Mouse (Mus musculus): ENCODE measurements around the gene Cda.

The Cda gene

GRCm38 (mm10) chr4:138370996-138371516, 3.3 kb upstream of the Cda start:
- in situ Hi-C loops (cut with MboI; ENCODE audit: unreplicated experiment in 2 of 2) = no loop called here

DNA sequence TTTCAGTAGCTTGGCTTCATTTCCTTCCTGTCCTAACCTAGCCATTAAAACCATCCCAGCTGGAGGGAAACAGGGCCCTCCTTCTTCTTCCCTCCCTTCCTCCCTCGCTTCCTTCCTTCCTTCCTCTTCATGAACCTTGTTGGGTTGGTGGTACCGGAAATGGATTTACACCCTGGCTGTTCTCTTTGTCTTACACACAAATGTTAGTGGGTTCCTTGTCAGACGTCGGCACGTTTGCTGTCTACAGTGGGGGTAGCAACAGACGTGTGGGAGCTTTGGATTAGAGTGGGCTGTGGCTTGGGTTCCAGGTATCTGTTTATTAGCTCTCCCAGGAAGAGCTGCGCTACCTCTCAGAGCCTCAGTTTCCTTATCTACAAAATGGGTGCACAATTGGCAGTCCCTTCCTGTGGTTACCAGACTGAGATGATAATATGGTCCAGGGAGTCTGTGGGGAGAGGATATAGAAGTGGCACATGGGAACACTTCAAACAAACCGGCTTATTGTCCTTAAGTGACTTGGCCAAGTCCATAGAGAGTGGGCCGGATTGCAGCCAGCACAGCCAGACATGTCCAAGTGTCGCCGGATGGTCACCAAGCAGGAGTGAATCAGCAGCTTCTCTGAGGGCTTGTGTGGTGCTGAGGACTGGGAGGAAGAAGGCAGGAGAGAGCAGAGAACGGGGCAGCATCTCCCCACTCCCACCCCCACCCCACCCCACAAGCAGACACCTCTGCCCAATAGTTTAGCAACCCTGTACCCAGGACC, 887 bp upstream of the Cda start:
- in situ Hi-C loops (cut with MboI; ENCODE audit: unreplicated experiment in 2 of 2) = no loop called here

DNA sequence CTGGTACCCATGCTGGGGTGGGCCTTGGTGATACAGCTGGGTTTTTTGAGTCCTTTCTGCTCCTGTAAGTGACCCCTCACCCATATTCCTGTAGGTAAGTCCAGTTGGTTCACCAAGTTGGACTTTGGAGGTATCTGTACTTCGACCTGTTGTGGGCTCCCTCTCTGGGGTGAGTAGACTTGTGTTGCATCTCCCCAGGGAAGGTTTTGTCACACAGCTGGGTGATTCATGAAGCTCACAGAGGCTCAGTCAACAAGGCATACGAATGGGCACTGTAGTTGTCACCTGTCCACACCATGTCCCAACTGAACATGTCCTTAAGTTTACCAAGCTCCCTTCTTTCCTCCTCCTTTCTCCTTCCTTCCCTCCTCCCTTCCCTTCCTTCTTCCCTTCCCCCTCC, 1.2 kb downstream of the Cda start:
- in situ Hi-C loops (cut with MboI; ENCODE audit: unreplicated experiment in 2 of 2) = no loop called here

DNA sequence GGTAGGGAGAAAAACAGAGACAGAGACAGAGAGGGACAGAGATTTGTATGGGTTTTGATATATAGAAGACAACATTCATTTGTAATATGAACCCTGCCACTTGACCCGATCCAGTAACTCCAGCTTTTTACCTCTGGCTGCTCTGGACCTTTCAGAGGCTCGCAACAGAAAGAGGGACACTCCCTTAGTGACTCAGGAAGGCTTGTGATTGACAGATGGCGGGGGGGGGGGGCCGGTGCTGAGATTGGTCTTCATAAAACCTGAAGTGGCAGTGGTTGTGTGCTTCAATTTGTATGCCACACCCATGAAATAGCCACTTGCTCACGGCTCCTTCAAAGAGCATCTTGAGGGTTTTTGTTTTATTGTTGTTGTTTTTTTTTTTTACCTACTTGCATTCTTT, 4.3 kb downstream of the Cda start:
- in situ Hi-C loops (cut with MboI; ENCODE audit: unreplicated experiment in 2 of 2) = no loop called here

DNA sequence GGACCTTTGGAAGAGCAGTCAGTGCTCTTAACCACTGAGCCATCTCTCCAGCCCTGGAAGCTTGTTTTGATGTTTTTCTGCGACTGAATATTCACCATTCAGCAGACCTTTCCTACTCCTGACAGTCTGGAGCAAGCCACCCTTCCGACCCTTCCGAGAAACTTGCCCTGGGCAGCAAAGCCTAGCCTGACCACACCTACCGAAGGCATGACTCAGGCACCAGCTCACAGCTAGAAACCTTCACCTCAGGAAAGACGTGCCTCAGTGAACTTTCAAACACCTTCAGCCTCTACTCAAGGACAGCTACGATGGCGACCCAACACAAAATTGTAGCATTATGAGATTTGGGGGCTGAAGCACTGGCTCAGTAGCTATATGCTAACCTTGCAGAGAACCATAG, 4.9 kb downstream of the Cda start:
- in situ Hi-C loops (cut with MboI; ENCODE audit: unreplicated experiment in 2 of 2) = no loop called here

DNA sequence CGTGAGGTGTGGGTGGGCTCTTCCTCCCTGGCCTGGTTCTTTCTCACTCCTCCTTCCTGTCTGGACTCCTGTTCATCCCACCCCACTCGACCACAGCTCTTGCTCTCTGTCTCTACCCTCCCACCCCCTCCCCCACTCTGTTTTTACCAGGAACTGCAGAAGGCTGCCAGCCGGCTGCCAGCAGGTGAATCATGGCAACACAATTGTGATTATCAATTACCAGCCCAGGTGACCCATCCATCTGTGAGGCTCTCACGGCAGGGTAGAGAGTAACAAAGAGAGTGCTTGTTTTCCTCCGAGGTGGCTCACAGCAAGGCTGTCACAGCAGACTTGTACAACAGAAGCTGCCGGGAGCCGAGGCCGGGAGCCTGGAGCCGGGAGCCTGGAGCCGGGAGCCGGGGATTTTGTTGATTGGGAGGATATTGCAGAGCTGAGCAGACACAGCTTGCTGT, 6.4 kb downstream of the Cda start:
- in situ Hi-C loops (cut with MboI; ENCODE audit: unreplicated experiment in 2 of 2) = no loop called here

DNA sequence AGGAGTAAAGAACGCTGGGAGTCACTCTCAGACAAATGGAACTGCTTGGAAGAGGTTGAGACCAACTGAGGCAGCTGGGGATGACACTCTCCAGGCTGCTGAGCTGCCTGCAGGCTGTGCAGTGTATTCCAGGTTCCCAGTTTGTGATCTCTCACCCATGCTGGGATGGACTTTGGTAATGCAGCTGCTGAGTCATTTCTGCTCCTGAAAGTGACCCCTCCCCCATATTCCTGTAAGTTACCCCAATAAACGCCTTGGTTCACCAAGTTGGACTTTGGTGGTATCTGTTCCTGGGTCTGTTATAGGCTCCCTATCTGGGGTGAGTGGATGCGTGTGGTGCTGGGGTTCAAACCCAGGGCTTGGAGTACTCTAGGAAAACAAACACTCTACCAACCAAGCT, 9.6 kb downstream of the Cda start:
- in situ Hi-C loops (cut with MboI; ENCODE audit: unreplicated experiment in 2 of 2) = no loop called here

DNA sequence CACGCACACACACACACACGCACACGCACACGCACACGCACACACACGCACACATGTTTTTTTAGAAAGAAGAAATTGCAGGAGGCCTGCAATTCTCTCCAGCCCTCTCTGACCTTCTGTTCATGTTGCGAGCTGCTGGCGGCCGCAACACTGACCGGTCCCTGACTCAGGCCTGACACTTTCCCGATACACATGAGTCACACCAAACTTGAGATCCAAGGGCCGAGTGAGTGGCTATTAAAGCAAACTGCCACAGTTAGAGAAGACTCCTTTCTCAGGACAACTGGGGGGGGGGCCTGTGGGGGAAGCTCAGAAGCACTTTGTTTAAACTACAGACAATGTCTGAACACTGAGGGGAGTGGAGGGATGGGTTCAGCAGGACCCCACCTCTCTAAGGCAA, 11.2 kb downstream of the Cda start:
- in situ Hi-C loops (cut with MboI; ENCODE audit: unreplicated experiment in 2 of 2) = no loop called here

DNA sequence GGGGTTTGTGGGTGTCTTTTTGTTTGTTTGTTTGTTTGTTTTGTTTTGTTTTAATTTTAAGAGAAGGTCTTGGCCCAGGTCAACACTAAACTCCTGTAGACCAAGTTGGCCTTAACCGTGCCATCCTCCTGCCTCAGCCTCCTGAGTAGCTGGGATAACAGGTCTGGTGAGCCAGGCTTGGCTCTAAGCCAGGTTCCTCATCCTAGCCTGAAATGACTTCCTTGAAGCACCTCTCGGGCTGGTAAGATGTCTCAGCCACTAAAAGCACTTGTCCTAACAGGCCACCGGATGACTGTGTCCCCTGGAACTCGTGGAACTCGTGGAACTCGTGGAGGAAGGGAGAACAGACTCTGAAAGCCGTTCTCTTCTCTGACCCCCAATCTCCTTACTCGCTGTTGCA, 11.7 kb downstream of the Cda start:
- in situ Hi-C loops (cut with MboI; ENCODE audit: unreplicated experiment in 2 of 2) = no loop called here

DNA sequence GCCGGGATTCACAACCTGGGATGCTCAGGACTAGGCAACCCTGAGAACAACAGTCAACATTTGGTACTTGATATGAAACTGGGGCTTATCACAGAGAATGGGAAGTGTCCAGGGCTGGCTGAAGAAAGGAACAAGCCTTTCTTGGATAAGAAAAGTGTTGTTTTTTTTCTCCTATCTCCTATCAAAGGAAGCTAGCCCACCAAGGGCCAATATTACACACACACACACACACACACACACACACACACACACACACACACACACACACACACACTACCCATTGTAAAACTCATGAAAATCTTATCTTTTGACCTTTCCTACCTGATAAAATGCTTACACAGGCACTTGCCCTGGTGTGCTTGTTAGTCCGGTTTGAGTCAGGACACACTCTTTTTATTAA, 12.3 kb downstream of the Cda start:
- in situ Hi-C loops (cut with MboI; ENCODE audit: unreplicated experiment in 2 of 2) = no loop called here

- in situ Hi-C loops (cut with MboI; ENCODE audit: unreplicated experiment in 2 of 2) = no loop called here
Measured at GRCm38 (mm10) chr4:138353438-138354171, 14.2 kb downstream of the Cda start.

DNA sequence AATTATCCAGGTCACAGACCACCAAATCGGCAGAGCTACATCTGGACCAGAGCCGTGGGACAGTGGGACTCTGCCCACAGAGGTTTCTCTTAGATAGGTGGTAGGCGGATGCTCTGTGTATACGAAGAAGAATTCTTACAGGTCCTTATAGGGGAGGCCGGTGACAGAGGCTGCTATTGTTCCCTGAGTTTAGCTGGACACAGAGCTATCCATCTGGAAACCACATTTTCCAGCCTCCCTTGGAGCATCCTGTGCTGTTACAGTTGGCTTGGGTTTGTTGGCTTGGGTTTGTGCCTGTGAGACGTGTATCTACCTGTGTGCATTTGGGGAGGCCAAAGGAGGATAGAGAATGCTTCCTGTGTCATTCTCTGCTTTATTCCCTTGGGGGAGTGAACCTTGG, 15.1 kb downstream of the Cda start:
- in situ Hi-C loops (cut with MboI; ENCODE audit: unreplicated experiment in 2 of 2) = no loop called here

- in situ Hi-C loops (cut with MboI; ENCODE audit: unreplicated experiment in 2 of 2) = no loop called here
Measured at GRCm38 (mm10) chr4:138351821-138352220, 16.0 kb downstream of the Cda start.

DNA sequence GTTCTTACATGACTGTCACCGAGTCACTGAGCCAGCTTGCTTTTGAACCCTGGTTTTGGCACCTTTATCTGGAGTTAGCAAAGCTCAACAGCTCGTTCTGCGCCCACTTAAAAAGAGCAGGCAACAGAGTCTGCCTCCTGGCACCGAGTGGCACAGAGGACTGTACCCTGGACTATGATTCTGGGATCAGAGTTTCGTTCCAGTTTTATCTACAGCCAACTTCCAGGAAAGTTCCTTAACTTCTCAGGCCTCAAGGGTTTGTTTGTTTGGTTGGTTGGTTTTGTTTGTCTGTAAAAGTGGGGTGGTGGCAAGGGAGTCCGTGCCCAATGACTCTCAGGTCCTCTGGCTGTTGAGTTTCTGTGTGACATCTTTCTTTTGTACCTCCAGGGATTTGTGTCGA, 19.1 kb downstream of the Cda start:
- in situ Hi-C loops (cut with MboI; ENCODE audit: unreplicated experiment in 2 of 2) = loop anchor here (25.0 kb wide), 1 partner anchor 214 kb away; no protein-coding TSS in a partner anchor

DNA sequence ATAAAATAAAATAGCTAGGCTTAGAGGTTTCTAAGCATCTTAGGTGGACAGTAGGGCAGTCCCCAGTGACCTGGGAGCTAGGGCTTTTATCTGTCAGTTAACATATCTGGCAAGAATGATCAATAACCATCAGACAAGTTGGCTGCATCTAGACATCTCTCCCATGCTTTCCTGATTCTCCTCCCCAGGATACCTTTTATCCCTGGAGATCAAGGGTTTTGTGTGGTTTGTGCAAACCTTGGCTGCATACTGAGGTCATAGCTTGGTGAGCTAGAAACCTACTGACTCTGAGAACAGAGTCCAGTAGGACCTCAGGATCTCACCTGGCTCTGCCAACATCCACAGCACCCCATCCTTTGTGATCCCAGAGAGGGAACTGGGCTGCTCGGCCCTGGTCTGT, 20.5 kb downstream of the Cda start:
- in situ Hi-C loops (cut with MboI; ENCODE audit: unreplicated experiment in 2 of 2) = loop anchor here (25.0 kb wide), 1 partner anchor 215 kb away; no protein-coding TSS in a partner anchor

- in situ Hi-C loops (cut with MboI; ENCODE audit: unreplicated experiment in 2 of 2) = loop anchor here (25.0 kb wide), 1 partner anchor 217 kb away; no protein-coding TSS in a partner anchor
Measured at GRCm38 (mm10) chr4:138344891-138345545, 22.8 kb downstream of the Cda start.

GRCm38 (mm10) chr4:138343341-138343837, 24.4 kb downstream of the Cda start:
- in situ Hi-C loops (cut with MboI; ENCODE audit: unreplicated experiment in 2 of 2) = loop anchor here (25.0 kb wide), 1 partner anchor 219 kb away; no protein-coding TSS in a partner anchor

DNA sequence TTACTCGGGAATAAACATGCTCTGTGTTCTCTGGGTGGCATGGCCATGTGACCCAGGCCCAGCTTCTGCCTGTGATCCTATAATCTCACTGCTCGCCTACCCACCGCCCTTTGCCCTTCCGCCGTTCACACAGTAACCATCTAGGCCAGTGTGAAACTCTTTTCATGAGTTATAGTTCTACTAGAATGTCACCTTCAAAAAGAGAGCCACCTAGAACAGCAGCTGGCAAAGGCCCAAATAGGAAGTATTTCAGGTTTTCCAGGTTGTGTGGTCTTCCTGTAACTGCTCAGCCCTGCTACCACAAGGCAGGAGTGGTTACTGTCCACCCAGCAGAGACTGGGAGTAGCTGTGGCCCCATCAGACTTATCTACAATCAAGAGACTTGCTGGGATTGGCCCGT, 25.0 kb downstream of the Cda start:
- in situ Hi-C loops (cut with MboI; ENCODE audit: unreplicated experiment in 2 of 2) = loop anchor here (25.0 kb wide), 1 partner anchor 220 kb away; no protein-coding TSS in a partner anchor

DNA sequence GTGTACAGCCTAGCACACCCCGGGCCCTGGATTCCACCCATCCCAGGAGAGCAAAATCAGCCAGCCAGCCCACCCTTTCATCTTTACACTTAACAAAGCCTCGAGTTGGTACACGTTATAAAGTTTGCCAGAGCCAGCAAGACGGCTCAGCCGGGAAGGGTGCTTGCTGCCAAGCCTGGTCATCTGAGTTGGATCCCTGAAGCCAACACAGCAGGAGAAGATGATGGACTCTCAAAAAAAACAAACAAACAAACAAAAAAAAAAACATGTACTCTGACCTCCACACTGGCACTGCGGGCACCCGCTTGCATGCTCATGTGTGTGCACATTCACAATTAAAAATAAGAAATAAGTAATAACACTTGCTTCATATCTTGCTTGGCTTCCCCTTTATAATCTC, 25.7 kb downstream of the Cda start:
- in situ Hi-C loops (cut with MboI; ENCODE audit: unreplicated experiment in 2 of 2) = loop anchor here (25.0 kb wide), 1 partner anchor 220 kb away; no protein-coding TSS in a partner anchor

DNA sequence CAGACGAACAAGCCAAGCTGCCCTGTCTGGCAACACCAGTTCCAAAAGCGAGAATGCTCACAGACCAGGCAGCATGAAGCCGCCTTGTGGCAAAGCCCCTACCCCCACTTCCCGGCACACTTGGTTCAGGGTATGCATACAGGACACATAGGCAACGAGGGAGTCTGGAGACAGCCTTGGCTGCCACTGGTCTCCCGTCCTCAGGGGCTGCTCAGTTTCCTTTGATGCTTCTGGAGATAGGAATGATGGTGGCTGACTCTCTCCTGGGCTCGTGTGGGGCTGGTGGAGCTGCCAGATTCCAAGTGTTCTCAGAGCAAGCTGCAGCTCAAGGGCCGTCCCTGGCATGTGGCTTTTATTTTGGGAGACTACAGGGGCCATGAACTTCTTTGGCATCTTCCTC, 26.4 kb downstream of the Cda start:
- in situ Hi-C loops (cut with MboI; ENCODE audit: unreplicated experiment in 2 of 2) = loop anchor here (25.0 kb wide), 1 partner anchor 221 kb away; no protein-coding TSS in a partner anchor

DNA sequence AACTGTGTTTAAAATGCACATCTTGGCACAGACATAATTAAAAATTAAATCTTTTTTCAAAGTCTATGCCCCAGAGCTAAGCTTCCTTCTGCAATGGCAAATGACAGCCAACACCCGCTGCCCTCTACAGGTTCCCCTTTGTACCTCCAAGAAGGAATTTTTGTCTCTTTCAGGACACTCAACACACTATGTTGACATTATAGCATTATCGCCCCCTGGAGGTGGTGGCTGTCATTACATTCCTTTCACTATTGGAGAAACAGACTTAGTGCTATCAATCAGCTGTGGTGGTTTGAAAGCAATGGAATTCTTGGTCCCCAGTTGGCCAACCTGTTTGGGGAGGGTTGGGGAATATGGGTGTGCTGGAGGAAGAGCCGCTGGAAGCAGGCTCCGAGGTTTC, 27.8 kb downstream of the Cda start:
- in situ Hi-C loops (cut with MboI; ENCODE audit: unreplicated experiment in 2 of 2) = loop anchor here (25.0 kb wide), 1 partner anchor 222 kb away; no protein-coding TSS in a partner anchor
